Mouse (Mus musculus) kidney, embryonic 14.5 days (tissue): Measurements from ENCODE around the gene Terf2ip. TPM values are rescaled to one million over a fixed set of nuclear protein-coding genes. Genes with fewer than 3 reads are reported as not detected.

Source experiments
- ATAC-seq: fragments of 200-750 bp; cut with Nextera tagmentation; 2 replicates; pipeline ENCODE4 v1.8.0; 2017; ENCODE audit warnings: moderate number of reproducible peaks, mild to moderate bottlenecking, moderate TSS enrichment, moderate library complexity; ENCODE audit not compliant: low FRiP score, low TSS enrichment
- H3K27ac ChIP-seq: fragments of 300-500 bp; sonication (generic); 2 replicates; pipeline ENCODE4 v1.5.1; 2014; ENCODE audit warnings: low read depth, mild to moderate bottlenecking, low read length, moderate library complexity, mixed read lengths
- H3K27me3 ChIP-seq: fragments of 300-500 bp; sonication (generic); 2 replicates; pipeline ENCODE4 v1.6.1; 2014; ENCODE audit warnings: mild to moderate bottlenecking, low read length; ENCODE audit not compliant: control insufficient read depth, insufficient read depth
- H3K36me3 ChIP-seq: fragments of 300-500 bp; sonication (generic); 2 replicates; pipeline ENCODE4 v1.6.1; 2014; ENCODE audit warnings: low read length, mixed read lengths; ENCODE audit not compliant: control insufficient read depth, insufficient read depth
- H3K4me1 ChIP-seq: fragments of 300-500 bp; sonication (generic); 2 replicates; pipeline ENCODE4 v1.6.1; 2014; ENCODE audit warnings: low read length, mixed read lengths; ENCODE audit not compliant: control insufficient read depth, insufficient read depth
- H3K4me2 ChIP-seq: fragments of 300-500 bp; sonication (generic); replicated peaks from 2 replicates; pipeline ENCODE4 v1.6.1; 2014; ENCODE audit warnings: low read depth, mild to moderate bottlenecking, low read length
- H3K4me3 ChIP-seq: fragments of 300-500 bp; sonication (generic); 2 replicates; pipeline ENCODE4 v1.5.1; 2014; ENCODE audit warnings: mild to moderate bottlenecking, low read length
- H3K9ac ChIP-seq: fragments of 300-500 bp; sonication (generic); 2 replicates; pipeline ENCODE4 v1.6.1; 2014; ENCODE audit warnings: low read depth, mild to moderate bottlenecking, low read length, moderate library complexity
- H3K9me3 ChIP-seq: fragments of 300-500 bp; sonication (generic); 2 replicates; pipeline ENCODE4 v1.6.1; 2016; ENCODE audit warnings: low read length; ENCODE audit not compliant: control insufficient read depth
- WGBS: fragments of 180-500 bp; shearing (Covaris S2); extraction: QIAGEN DNeasy Blood & Tissue Kit; methylation state at CpG from one replicate; pipeline ENCODE4 v1.1.7; 2014; 5-methylcytosine and 5-hydroxymethylcytosine counted together
- polyA plus RNA-seq: library from polyadenylated mRNA; unstranded; fragments of >200 nt; fragmentation: Nextera tagmentation; extraction: Ambion mirVana; gene quantifications from 2 replicates; pipeline ENCODE4 v1.2.1, GENCODE M21; 2014

The Terf2ip gene
- polyA plus RNA-seq, 1 experiment from 2014 or later: 27.6 TPM

- no peaks in the 10 kb centered on the region for H3K27me3 ChIP-seq
- peak within 1 kb of the TSS; percentile 78 for H3K9ac ChIP-seq
- peaks cover 53% of the 10 kb centered on the region for H3K36me3 ChIP-seq
- no peak within 1 kb of the TSS for H3K27ac ChIP-seq
- H3K4me1 ChIP-seq: peaks cover 12% of the 10 kb centered on the region; the same call in 1 of the 2 replicates
- H3K4me2 ChIP-seq: peak within 1 kb of the TSS; percentile 66
- WGBS: 5% methylated on average over 33 of the region's 33 CpGs
- no peaks in the 10 kb centered on the region for H3K9me3 ChIP-seq
- peak; percentile 95 for ATAC-seq
- H3K4me3 ChIP-seq: peak within 1 kb of the TSS; percentile 85
Observed at GRCm38 (mm10) chr8:111992013-111992702, 19.0 kb upstream of the Terf2ip start, which contains the start of gene Adat1. Gene Adat1 (minus strand): TSS chr8:111992302.

GRCm38 (mm10) chr8:111992703-111993039 is 18.5 kb upstream of the Terf2ip start:
- Histone ChIP-seq H3K27me3 (no peaks in the 10 kb centered on the region), H3K4me1 (peaks cover 12% of the 10 kb centered on the region; the same call in 1 of the 2 replicates), H3K9me3 (no peaks in the 10 kb centered on the region), H3K36me3 (peaks cover 53% of the 10 kb centered on the region), H3K9ac (no peak overlapping the region), H3K4me2 (0 out of 2 replicates have a peak overlapping the region, but pooled peaks have one; percentile 66), H3K4me3 (no peak overlapping the region), H3K27ac (no peak overlapping the region)
- ATAC-seq: no peak
- 63% methylated on average over 3 of the region's 3 CpGs for WGBS

GRCm38 (mm10) chr8:112004754-112005153 is 6.4 kb upstream of the Terf2ip start:
- H3K4me1 ChIP-seq: no peaks in the 10 kb centered on the region
- H3K9me3 ChIP-seq: no peaks in the 10 kb centered on the region
- H3K4me2 ChIP-seq: no peak overlapping the region
- no peak overlapping the region for H3K4me3 ChIP-seq
- H3K27me3 ChIP-seq: no peaks in the 10 kb centered on the region
- H3K9ac ChIP-seq: no peak overlapping the region
- no peak for ATAC-seq
- no peak overlapping the region for H3K27ac ChIP-seq
- peaks cover 59% of the 10 kb centered on the region for H3K36me3 ChIP-seq

- WGBS: 93% methylated on average over 6 of the region's 6 CpGs
- peaks cover 51% of the 10 kb centered on the region for H3K36me3 ChIP-seq
Observed at GRCm38 (mm10) chr8:112005601-112006000, 5.6 kb upstream of the Terf2ip start.

GRCm38 (mm10) chr8:112007669-112008068 is 3.5 kb upstream of the Terf2ip start:
- Histone ChIP-seq H3K4me1 (no peaks in the 10 kb centered on the region; the same call in 1 of the 2 replicates), H3K27ac (no peak overlapping the region), H3K4me3 (no peak overlapping the region), H3K9ac (no peak overlapping the region), H3K36me3 (peaks cover 30% of the 10 kb centered on the region), H3K4me2 (no peak overlapping the region), H3K9me3 (no peaks in the 10 kb centered on the region), H3K27me3 (no peaks in the 10 kb centered on the region)
- ATAC-seq: no peak
- WGBS: 93% methylated on average over 2 of the region's 2 CpGs

More at GRCm38 (mm10) chr8:112005601-112006000, 5.6 kb upstream of the Terf2ip start:
- no peak overlapping the region for H3K4me2 ChIP-seq
- H3K4me3 ChIP-seq: no peak overlapping the region
- H3K4me1 ChIP-seq: no peaks in the 10 kb centered on the region; the same call in 1 of the 2 replicates
- H3K27ac ChIP-seq: no peak overlapping the region
- no peak for ATAC-seq
- H3K9me3 ChIP-seq: no peaks in the 10 kb centered on the region
- no peaks in the 10 kb centered on the region for H3K27me3 ChIP-seq
- no peak overlapping the region for H3K9ac ChIP-seq

- H3K36me3 ChIP-seq: peaks cover 14% of the 10 kb centered on the region
- no peaks in the 10 kb centered on the region for H3K27me3 ChIP-seq
- H3K4me2 ChIP-seq: no peak overlapping the region
- WGBS: 89% methylated on average over 7 of the region's 7 CpGs
- peaks cover 6% of the 10 kb centered on the region for H3K4me1 ChIP-seq
- no peak overlapping the region; the same call in 1 of the 2 replicates for H3K4me3 ChIP-seq
- H3K9ac ChIP-seq: no peak overlapping the region
- no peaks in the 10 kb centered on the region for H3K9me3 ChIP-seq
- no peak for ATAC-seq
- no peak overlapping the region for H3K27ac ChIP-seq
Observed at GRCm38 (mm10) chr8:112009558-112009957, 1.6 kb upstream of the Terf2ip start.

- Histone ChIP-seq H3K27me3 (no peaks in the 10 kb centered on the region), H3K36me3 (peaks cover 15% of the 10 kb centered on the region; the same call in 1 of the 2 replicates), H3K9ac (peak overlapping the region; percentile 90), H3K27ac (peak overlapping the region; percentile 74), H3K4me1 (peaks cover 6% of the 10 kb centered on the region), H3K9me3 (no peaks in the 10 kb centered on the region), H3K4me2 (peak overlapping the region; percentile 96), H3K4me3 (peak overlapping the region; percentile 93)
- peak; percentile 63 for ATAC-seq
- WGBS: under 1% methylated on average over 39 of the region's 40 CpGs
Observed at GRCm38 (mm10) chr8:112011816-112012242, 631 bp downstream of the Terf2ip start.

- Histone ChIP-seq H3K27me3 (no peaks in the 10 kb centered on the region), H3K4me2 (no peak within 1 kb of the TSS), H3K4me3 (no peak within 1 kb of the TSS), H3K36me3 (peaks cover 32% of the 10 kb centered on the region), H3K9me3 (no peaks in the 10 kb centered on the region), H3K4me1 (peaks cover 6% of the 10 kb centered on the region), H3K9ac (no peak within 1 kb of the TSS), H3K27ac (no peak within 1 kb of the TSS)
- 96% methylated on average over 11 of the region's 11 CpGs for WGBS
- ATAC-seq: no peak
Observed at GRCm38 (mm10) chr8:112014936-112015335, 3.7 kb downstream of the Terf2ip start, which contains the start of gene Gm6793. Gene Gm6793 (minus strand): TSS chr8:112015036.

- Histone ChIP-seq H3K9me3 (no peaks in the 10 kb centered on the region), H3K27me3 (no peaks in the 10 kb centered on the region), H3K27ac (no peak overlapping the region), H3K4me1 (no peaks in the 10 kb centered on the region), H3K36me3 (no peaks in the 10 kb centered on the region), H3K4me2 (no peak overlapping the region), H3K9ac (no peak overlapping the region), H3K4me3 (no peak overlapping the region)
- ATAC-seq: no peak
- WGBS: 85% methylated on average over 7 of the region's 7 CpGs
Observed at GRCm38 (mm10) chr8:112029455-112029854, 18.3 kb downstream of the Terf2ip start.
